Mouse (Mus musculus) splenic B cell, adult 2 months (primary cell): ENCODE data around the gene Gm5447.

ENCODE experiments used
- DNase-seq: peaks from one replicate; pipeline ENCODE4 v3.0.0-alpha.2; 2011; ENCODE audit warnings: low read depth, low spot score
- H3K27me3 ChIP-seq: 2 replicates; pipeline ENCODE4 v1.6.1; 2012; ENCODE audit warnings: mild to moderate bottlenecking, low read length, moderate library complexity, mixed read lengths; ENCODE audit not compliant: control insufficient read depth, poor library complexity, insufficient read depth, severe bottlenecking
- H3K36me3 ChIP-seq: 2 replicates; pipeline ENCODE4 v1.6.1; 2012; ENCODE audit warnings: mild to moderate bottlenecking, low read length, moderate library complexity, mixed read lengths; ENCODE audit not compliant: control insufficient read depth, poor library complexity, insufficient read depth, severe bottlenecking

Gene Gm5447

GRCm38 (mm10) chr13:31004458-31004857 lies 30.5 kb downstream of the Gm5447 start:
- no peaks in the 10 kb centered on the region for H3K27me3 ChIP-seq
- DNase-seq, result no peak
- H3K36me3 ChIP-seq, result no peaks in the 10 kb centered on the region

DNA sequence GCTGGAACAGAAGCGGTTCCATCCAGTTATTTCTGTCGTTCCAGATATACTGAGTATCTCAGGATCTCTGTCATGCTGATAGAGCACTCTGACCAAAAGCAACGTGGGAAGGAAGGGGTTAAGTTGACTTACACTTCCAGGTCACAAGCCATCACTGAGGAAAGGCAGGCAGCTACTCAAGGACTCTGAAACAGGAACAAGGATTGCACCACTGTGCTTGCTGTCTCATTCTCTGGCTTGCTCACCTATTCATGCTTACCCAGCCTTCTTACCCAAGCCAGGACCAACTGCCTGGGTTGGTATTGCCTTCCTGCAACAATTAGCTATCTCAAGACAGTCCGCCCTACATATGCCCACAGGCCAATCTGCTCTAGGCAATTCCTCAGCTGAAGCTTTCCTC lies 31.0 kb downstream of the Gm5447 start:
- H3K27me3 ChIP-seq, result no peaks in the 10 kb centered on the region
- DNase-seq, result no peak
- no peaks in the 10 kb centered on the region for H3K36me3 ChIP-seq

DNA sequence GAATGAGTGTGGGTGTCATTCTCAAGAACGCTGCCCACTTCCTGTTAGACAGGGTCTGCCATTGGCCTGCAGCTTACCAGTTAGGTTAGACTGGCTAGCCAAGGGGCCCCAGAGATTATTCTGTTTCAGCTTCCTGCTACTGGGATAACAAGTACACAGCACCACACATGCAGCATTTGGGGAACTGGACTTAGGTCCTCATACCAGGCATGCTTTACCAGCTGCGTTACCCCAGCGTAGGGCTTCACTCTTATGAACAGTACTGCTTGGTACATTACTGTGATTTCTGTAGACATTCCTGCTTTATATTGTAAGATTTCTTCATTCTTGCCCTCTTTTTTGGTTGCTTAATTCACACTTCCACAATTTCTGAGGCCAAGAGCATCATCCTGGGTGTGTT lies 43.5 kb downstream of the Gm5447 start:
- Histone ChIP-seq H3K36me3 (no peaks in the 10 kb centered on the region), H3K27me3 (no peaks in the 10 kb centered on the region)
- no peak for DNase-seq

- Histone ChIP-seq H3K36me3 (no peaks in the 10 kb centered on the region), H3K27me3 (no peaks in the 10 kb centered on the region)
- no peak for DNase-seq
Observed at GRCm38 (mm10) chr13:31021514-31021913, 47.5 kb downstream of the Gm5447 start.

DNA sequence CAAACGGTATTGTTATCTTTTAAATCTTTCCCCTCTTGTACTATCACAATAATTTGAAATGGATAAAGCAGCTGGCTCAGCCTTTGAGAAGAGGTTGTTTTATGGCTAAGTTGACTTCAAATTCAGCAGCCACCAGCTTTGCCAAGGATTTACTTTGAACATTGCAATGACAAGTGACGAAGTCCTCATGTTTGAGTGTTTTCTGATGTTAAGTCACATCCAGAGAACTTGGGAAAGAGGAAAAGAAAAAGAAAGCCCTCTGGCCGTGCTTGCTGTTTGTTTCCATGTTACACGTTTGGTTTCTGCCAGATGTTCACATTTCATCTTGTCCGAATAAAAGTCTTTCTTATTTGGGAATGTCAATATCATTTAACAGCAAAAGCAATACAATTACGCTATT lies 47.9 kb downstream of the Gm5447 start:
- Histone ChIP-seq H3K36me3 (no peaks in the 10 kb centered on the region), H3K27me3 (no peaks in the 10 kb centered on the region)
- no peak for DNase-seq

- no peaks in the 10 kb centered on the region for H3K27me3 ChIP-seq
- no peak for DNase-seq
- H3K36me3 ChIP-seq, result no peaks in the 10 kb centered on the region
Observed at GRCm38 (mm10) chr13:31023664-31024063, 49.7 kb downstream of the Gm5447 start.
